Mouse (Mus musculus) spleen, postnatal 36 days (tissue): ENCODE results near the gene Lin28a.
"Not testable (repeated sequence)": the region's sequence is repeated elsewhere in the genome, so short reads cannot be mapped to it uniquely, and the experiment has no call there.

ENCODE experiments used
- DNase-seq, 2 experiments: peaks; one replicate each; pipeline ENCODE4 v3.0.0; 2022; ENCODE audit warnings: low spot score in 2 of 2, mixed read lengths in 1 of 2

The Lin28a gene

DNA sequence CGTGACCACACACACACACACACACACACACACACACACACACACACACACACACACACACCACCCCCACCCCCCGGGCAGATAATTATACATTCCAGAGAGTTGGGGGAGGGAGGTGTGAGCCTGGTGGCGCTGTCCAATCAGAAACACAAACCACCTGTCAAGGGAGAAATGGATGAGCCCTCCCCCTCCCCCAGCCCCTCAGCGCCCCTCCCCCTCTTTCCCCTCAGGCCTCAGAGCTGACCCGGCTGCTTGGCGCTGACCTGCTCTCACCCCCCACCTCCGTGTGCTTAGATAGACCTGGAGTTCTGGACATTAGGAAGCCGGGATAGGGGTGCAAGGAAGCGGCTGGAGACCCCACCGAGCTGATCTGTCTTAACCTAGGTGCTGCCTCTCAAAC, 569 bp upstream of the Lin28a start:
- no peak for DNase-seq

DNA sequence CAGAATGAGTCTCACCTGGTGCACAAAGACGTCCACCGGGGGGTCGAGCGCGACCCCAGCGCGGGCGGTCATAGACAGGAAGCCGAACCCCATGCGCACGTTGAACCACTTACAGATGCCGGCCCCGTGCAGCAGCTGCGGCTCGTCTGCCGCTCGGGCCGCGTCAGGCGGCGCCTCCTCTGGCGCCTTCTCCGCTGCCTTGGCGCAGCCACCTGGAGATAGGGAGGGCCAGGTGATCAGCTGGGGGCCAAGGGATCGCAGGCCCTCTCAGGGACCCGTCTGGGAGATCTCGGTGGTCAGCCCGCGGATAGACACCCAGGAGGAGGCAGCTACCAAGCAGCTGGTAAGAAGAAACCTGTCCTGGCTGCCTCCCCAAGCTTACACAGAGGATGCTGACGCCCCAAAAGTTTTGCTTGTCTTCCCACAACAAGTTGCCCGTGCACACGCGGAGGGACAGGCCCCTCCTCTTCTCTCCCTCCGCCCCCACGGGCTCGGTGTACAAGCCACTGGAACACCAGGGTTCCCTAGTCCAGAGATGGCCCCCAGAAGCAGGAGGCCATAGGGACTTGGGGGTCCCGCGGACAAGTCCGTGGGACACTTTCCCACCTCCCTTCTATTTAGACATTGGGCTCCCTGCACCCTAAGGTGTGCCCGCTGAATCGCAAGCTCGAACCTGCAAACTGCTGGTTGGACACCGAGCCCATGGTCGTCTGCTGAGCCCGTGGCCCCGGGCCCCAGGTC, 433 bp downstream of the Lin28a start:
- no peak for DNase-seq

DNA sequence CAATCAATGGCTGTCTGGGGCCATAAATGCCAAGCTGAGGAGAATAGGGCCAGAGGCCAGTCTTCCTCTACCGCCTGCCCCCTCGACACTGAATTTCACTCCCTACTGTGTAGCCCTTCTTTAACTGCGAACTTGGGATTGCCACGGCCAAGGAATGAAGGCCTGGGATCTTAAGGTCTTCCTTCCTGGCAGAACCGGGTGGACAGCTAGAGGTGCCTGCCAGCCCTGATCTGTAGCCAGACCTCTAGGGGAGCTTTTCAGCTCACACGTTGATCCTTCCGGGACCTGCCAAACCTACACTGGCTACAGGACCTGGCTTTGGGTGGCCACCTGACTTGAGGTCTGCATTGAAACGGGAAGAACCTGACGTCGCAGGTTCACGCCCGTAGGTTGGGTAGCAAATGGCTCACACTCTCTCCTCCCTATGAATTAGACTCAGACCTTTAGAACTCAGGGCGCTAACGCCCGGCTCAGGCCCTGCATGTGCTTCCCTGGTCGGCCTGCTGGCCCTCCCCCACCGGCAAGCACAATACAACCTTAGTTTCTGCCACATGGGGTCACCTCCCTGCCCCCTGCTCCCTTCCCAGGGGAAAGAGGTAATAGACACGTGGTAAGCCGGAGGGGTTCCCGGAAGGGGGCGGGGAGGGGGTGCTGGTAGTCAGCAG, 1.3 kb downstream of the Lin28a start:
- no peak for DNase-seq

DNA sequence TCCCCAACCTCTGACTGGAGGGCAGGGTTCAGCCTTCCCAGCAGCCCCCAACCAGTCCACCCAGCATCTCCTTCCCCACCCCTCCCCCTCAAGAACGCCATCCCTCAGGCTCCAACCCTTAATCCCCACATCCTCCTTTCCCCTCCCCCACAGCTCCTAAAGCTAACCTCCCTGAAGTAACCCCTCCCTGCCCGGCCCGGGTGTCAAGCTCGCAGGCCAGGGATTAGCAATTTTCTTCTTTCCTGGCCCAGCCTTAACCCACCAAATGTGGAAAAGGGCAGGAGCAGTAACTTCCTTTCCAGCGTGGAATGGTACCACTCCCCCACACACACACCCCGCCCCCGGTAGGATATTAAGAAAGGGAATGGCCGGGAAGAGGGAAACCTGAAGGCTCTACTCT, 1.9 kb downstream of the Lin28a start:
- DNase-seq: no peak

DNA sequence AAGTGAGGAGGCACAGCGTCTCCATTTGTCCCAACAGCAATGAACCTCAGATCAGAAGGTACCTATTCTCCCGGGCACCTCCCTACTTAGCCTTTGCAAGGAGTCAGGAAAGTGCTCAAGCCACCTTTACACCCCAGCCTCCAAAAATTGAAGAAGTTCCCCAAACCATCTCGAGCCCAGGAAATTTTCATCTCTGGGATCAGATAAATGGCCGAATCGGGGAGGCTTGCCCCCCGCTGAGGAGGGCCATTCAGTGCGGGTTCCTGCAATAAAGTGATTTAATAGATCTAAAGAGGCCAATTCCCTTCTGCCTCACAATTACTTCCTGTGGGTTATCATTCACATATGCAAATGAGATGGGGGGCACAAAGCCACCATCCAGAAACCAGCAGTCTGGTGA, 2.4 kb downstream of the Lin28a start:
- no peak for DNase-seq

DNA sequence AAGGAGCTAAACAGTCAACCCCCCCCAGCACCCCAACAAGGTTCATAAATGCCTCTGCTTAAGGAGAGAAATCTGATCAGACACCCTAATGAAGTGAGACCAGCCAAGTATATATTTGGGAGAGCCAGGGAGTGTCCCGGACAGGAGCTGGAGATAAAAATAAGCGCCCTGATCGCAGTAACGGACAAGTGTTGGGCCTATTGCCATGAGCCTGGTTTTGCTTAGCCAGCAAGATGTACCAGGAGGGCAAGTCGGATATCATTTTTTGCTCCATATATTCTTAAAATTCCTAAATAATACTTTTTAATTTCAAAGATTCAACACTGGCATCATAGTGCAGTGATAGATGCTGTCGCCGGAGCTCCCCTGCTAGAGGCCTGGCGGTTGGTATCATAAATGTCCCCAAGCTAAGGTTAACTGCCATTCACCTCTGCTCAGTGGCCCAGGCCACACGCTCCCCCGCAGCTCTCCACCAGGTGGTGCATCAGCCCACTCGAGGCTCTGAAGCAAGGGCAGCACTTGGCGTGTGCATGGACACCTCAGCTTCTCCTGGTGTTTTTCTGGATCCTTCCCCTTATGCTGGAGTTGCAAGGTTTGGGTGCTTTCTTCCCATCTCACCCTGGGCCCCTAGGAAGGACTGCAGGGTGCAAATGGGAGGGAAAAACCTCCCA, 5.6 kb downstream of the Lin28a start:
- no peak for DNase-seq

DNA sequence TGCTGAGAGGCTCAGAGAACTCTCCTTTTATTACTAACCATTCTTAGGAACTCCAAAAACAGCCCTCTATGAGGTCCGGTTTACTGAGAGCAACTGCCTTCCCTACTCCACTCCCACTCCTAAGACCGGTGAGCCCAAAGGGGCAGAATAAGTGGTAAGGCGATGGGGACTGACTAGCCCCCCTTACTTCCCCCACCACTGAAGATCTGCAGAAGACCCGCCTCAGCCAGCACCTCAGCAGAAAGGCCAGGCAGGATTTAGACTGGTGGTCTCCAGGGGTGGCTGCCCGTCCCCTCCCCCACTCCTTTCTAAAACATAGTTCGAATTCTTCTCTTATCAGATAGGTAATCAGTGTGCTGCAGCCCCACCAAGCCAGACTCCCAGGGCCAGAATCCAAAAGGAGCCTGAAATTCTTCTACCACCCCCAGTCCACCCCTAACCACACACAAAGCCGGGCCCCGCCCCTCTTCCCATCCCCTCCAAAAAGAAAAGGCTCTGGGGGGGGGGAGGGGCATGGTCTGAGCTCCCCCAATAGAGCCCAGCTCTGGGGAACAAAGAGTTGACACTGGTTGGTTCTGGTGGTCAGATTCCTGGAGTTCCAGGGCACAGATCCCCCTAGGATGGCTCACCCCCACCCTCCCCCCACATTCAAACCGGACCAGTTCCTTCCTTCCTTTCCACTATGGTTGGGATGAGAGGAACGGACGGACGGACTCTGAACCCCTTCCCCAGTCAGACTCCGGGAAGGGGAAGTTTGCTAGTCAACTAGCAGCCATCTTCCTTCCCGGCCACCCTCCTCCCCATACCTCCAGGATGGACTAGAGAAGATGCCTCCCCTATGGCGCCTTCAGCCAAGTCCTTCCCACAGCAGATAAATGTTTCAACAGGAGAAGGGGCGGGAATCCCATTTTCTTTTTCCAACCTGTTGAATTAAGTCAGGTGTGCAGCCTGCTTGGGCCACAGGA, 6.9 kb downstream of the Lin28a start:
- DNase-seq: no peak

DNA sequence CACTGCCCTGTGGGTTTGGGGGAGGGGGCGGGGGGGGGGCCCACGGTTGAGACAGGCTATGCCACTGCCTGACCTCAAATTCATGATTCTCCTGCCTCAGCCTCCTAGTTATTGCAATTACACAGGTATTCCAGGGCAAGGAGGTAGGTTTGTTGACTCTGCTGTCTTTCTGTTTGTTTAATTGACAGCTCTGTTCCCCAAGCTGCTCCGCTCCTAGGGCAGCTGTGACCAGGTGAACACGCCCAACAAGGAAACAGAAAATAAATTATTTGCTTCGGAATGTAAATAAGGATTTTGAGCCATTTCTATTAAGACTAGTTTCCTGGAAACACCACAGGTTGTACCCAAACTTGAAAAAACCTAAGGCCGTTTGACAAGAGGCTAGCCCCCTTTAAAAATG, 8.9 kb downstream of the Lin28a start:
- DNase-seq: no peak

DNA sequence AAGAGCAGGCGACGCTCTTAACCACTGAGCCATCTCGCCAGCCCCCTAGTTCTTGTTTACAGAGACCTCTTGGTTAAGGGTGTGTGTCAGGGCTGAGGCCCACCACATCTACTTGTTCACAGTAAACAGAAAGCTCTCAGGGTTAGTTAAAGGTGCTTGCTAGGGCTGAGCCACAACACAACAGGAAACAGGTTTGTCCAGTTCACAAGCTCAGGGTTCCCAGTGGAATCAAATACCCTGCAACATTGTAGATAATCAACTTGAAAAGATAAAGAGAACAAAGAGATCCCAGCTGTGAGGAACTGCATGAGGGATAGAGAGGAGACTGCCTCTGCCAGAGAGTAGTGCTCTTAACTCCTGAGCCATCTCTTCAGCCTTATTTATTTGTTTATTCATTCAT, 11.8 kb downstream of the Lin28a start:
- no peak for DNase-seq

DNA sequence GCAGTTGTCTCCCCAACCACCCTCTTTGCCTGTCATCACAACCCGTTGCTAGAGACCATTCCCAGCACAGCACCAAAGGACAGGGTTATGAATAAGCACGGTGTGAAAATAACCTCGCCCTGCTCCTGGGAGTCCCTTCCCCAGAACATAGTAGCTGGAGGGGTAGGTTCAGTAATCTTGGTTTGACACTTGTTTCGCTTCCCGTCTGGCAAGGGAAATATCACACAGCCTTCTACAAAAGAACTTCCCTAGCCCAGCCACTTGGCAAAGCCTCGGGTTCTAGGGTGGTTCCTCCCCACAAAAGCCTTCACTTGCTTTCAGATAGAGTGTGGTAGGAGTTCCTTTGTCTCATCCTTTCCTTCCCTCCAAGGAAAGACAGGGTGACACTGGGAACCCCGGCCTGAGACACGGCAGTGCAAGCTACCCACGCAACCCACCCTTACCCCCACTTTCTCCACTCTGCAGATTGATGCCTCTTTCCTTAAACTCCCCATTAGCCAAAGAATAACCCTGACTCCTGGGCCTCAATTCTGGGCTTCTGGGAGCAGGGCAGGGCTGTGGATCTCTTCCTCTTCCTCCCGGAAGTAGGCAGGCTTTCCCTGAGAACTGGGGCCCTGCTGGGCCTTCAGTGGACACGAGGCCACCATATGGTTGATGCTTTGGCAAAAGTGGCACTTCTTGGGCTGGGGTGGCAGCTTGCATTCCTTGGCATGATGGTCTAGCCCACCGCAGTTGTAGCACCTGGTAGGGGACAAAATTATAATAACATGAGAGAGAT, 12.9 kb downstream of the Lin28a start:
- peak in 1 of 2 experiments; percentile 22 for DNase-seq

DNA sequence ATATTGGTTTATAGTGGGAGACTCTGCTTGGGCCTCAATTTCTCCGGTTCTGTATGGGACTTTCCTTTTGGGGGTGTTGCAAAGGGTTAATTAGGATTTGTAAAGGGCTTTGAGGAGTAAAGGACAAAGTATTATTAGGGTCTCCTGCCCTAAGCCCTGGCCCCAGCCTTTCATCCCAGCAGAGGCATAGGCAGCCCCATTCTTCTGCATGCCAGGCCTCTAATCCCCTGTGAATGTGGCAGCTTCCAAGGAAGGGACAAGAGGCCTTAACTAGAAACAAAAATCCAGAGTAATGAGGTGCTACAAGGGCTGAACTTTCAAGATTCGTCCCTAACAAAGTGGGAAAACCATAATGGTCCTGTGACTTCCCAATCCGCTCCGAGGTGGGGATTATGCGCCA, 15.7 kb downstream of the Lin28a start:
- no peak for DNase-seq

DNA sequence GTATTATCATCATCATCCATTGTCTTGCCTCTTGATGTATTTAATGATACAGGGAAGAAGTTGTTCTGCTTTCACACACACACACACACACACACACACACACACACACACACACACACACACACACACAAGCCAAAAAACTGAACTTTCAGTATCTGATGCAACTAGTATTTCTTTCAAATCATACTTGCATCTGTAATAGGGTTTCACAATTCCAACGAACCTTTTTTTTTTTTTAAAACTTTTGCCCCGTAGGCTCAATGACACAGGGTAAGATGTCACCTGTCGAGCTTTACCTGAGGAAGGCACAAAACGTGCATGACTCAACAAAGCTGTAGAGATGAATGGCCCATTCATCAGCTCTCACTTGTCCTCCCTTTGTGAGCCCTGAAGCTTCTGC, 16.4 kb downstream of the Lin28a start:
- DNase-seq: no peak

DNA sequence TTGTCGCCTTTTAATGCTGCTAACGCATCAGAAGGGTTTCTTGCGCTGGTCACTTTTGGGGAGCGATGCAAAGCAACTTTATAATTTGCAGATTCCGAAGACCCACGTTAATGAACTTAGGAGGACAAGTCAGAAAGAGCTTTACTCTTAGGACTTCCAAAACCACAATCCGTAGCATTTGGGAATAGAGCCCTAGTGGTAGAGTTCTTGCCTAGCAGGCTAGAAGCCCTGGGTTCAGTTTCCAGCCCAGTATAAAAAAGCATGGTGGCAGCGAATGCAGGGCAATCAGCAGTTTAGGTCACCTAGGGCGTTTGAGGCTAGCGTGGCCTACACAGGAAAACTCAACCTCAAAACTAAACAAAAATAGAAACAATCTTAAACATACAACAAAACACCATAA, 16.9 kb downstream of the Lin28a start:
- DNase-seq: no peak

DNA sequence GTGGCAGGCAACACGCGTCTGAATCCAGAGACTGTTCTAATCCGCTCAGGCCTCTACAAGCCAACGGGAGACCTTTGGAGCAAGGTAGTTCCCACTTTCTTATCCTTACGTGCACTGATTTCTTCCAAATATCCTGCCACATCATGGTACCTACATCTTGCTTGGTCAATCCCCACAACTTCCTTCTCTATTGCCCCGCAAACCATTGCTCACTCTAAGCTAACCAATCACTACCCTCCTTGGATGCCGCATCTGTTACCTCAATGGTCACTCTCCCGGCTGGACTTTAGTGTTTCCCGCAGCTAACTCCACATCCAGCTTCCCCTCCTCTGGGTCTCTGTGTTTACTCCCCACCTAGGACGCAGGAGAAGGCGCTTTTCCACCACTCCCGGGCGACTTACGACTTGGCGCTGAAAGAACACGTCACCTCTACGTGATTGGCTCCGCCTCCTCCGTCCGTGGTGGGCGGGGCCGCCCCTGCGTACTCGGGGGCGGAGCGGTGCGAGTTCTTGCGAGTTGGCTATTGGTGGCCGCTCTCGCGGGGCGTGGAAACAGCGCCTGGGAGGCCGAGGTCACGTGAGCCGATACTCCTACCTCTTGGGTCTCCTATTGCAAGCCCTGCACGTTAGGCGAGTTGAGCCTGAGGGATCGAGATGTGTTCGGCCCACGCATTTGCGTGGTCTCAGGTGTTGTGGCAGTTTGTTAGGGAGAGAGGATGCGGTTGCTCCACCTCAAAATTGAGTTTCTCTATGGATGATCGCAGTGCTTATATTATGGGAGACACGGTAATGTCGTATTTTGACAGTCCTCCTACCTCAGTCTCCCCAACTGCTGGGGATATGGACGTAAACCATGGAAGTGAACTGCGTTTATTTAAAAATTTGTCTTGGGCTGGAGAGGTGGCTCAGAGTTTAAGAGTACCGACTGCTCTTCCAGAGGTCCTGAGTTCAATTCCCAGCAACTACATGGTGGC, 17.9 kb downstream of the Lin28a start, which contains the start of gene Dhdds:
Dhdds (minus strand) TSS at position 453 of the 973 bp plus-strand sequence.
- DNase-seq: peak; percentile 92 to 96

DNA sequence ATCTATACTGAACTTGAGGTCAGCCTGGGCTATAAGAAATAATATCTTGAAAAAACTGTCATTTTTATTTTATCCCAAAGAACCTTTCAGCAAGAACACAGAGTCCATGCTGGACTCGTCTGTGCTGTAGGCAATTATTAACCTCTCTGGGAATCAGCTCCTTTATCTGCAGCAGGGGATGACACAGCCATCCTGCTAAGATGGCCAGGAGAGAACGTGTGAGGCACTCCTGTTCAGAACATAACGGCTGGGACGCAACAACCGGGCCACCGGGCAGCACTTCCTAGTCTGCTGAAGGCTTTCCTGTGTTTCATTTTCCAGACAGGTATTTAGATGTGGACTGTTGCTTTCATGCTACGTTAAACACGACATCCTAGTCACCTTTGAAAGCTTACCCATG, 23.9 kb downstream of the Lin28a start:
- no peak for DNase-seq

DNA sequence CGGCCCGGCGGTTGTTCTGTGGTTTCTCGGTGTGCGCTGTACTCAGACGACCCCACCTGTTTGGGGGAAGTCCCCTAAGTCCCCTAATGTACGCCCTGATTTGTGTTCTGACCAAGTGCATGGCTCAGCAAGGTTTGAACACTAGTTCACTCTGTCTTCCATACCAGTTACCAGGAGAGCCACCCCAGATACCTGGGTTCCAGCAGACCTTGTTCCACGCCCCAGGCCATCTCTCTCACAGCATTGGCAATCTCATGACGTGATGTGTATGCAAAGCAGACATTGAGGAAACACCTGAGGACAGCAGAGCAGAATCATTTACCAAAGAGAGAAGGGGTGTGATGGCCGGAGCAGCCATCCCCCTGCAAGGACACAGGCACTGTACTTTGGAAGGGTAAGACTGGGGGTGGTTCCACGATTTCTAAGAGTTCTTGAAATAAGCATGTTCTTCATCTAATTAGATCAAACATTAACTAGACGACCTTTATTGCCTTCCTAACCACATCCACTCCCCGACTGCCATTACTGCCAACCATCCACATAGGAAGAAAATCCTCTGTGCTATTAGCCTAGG, 27.5 kb downstream of the Lin28a start:
- no peak for DNase-seq

DNA sequence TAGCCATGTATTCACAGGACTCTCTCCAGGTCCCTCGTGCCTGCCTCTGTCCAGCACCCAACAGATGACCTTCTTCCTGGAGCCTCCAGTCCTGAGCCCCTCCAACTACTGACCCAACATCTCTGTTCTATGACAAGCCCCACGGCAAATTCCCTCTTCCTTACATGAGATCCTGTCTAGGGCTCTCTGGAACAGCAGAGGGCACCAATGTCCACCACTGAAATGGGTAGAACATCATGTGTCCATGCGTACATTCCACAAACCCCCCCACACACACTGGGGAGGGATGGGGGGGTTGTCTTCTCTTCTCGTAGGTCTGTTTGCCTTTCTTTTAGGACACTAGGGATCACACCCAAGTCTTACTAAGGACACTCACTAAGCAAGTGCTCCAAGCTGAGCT, 28.6 kb downstream of the Lin28a start:
- DNase-seq: no peak

DNA sequence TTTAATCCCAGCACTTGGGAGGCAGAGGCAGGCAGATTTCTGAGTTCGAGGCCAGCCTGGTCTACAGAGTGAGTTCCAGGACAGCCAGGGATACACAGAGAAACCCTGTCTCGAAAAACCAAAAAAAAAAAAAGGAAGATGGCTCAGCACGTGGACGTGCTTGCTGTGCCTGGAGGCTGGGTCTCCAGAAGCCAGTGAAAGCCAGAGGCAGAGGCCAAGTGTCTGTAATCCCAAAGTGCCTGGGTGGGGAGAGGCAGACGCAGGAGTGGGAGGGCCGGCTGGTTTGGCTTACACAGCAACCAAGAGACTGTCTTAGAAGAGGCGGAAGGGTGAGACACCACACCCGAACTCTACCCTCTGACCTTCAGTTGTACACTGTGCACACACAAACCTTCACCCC, 30.4 kb downstream of the Lin28a start:
- DNase-seq: not testable (repeated sequence)

DNA sequence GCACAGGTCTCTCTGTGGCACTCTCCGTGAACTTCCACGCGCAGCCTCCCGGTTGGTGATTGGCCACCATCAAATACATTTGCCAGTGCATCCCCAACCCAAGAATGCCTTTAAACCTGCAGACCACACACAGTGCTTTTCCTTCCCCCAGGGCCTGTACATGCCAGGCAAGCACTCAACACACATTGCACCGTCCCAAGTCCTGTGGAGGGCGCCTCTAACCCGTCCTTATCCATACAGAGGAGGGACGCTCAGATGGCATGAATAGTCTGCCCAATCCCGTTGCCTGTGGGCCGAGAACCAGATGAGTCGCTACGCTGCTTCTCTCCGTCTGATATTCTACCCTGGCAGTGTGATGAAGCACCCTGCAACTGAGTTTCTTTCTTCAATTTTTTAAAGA, 35.7 kb downstream of the Lin28a start:
- DNase-seq: no peak
